Mouse (Mus musculus): Measurements from ENCODE around the gene Kcnk4. TPM values are rescaled to one million over a fixed set of nuclear protein-coding genes. Genes with fewer than 3 reads are reported as not detected.

Kcnk4 gene
- polyA plus RNA-seq, 1 experiment from 2014 or later: 0.85 TPM

DNA sequence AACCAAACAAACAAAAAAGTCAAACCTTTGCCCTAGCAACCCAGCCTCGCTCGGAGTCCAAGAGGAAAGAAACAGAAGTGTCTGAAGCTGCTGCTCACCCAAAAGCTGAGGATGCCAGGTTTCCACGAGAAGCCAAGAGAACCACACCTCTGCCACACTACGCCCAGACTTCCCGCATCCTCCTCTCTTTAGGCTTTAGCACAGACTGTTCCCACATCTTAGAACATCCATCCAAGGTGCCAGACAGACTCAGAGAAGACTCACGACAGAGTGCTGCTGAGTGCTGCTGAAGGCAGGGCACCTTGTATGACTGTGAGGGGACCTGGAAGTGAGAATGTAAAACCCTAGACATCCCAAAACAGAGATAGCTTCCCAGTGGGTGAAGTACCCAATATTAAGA lies 58.5 kb downstream of the Kcnk4 start:
- ATAC-seq (ENCODE audit: low FRiP score, low read depth): no peak
- no peaks in the 10 kb centered on the region for H3K36me3 ChIP-seq
- H3K4me2 ChIP-seq (replicated peaks): no peak overlapping the region
- WGBS: 86% methylated on average over 6 of the region's 6 CpGs
- no peak overlapping the region for H3K27ac ChIP-seq
- 0 out of 2 replicates have a peak, but pooled peaks cover 3% of the 10 kb centered on the region for H3K4me1 ChIP-seq
- H3K9ac ChIP-seq: no peak overlapping the region
- peaks cover 8% of the 10 kb centered on the region; the same call in 1 of the 2 replicates for H3K9me3 ChIP-seq
- H3K4me3 ChIP-seq: no peak overlapping the region
- no peaks in the 10 kb centered on the region for H3K27me3 ChIP-seq

DNA sequence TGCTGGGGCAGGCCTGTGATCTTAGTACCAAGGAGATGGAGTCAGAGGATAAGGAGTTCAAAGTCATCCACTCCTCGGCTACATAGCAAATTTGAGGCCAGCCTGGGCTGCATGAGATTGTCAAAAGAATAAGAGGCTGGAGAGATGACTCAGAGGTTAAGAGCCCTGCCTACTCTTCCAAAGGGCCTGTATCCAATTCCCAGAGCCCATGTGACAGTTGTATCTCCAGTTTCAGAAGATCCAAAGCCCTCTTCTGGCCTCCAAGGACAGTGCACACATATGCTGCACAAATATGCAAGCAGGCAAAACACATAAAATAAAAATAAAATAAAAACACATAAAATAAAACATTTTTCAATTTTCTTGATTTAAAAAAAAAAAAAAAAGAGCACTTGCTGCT lies 60.1 kb downstream of the Kcnk4 start:
- WGBS: 78% methylated on average over 1 of the region's 1 CpGs
- H3K9me3 ChIP-seq: no peaks in the 10 kb centered on the region
- no peak overlapping the region for H3K27ac ChIP-seq
- no peak overlapping the region for H3K4me3 ChIP-seq
- ATAC-seq (ENCODE audit: low FRiP score, low read depth): no peak
- H3K4me2 ChIP-seq (replicated peaks): no peak overlapping the region
- no peaks in the 10 kb centered on the region for H3K27me3 ChIP-seq
- peaks cover 10% of the 10 kb centered on the region for H3K4me1 ChIP-seq
- H3K36me3 ChIP-seq: no peaks in the 10 kb centered on the region
- no peak overlapping the region for H3K9ac ChIP-seq

Small RNAs within 50 kb of the gene (microRNA-seq; reads per million reads assigned to microRNA genes)
- not detected for gene Mir6990

Other genes starting within 250 kb of the Kcnk4 start
- gene Rps6ka4, start 93.9 kb downstream of the Kcnk4 start, polyA plus RNA-seq (2015; fragmentation: Nextera tagmentation; extraction: Ambion mirVana): 20.7 and 21.4 TPM in 2 replicates
- 1.1 and 1.2 TPM in 2 replicates for gene Ccdc88b, start 76.3 kb downstream of the Kcnk4 start, polyA plus RNA-seq (2015; fragmentation: Nextera tagmentation; extraction: Ambion mirVana)
- 165 and 176 TPM in 2 replicates for gene Trmt112, start 24.8 kb downstream of the Kcnk4 start, polyA plus RNA-seq (2015; fragmentation: Nextera tagmentation; extraction: Ambion mirVana)
- gene Prdx5, start 24.4 kb downstream of the Kcnk4 start, polyA plus RNA-seq (2015; fragmentation: Nextera tagmentation; extraction: Ambion mirVana): 223 and 235 TPM in 2 replicates
- gene Esrra, start 12.7 kb downstream of the Kcnk4 start, polyA plus RNA-seq (2015; fragmentation: Nextera tagmentation; extraction: Ambion mirVana): 8.3 and 8.5 TPM in 2 replicates
- gene Catsperz, start 9.1 kb downstream of the Kcnk4 start, polyA plus RNA-seq (2015; fragmentation: Nextera tagmentation; extraction: Ambion mirVana): 2.2 and 3.0 TPM in 2 replicates
- gene Bad, start 7.3 kb upstream of the Kcnk4 start, polyA plus RNA-seq (2015; fragmentation: Nextera tagmentation; extraction: Ambion mirVana): 73.4 and 87.0 TPM in 2 replicates
- gene Gpr137, start 8.0 kb upstream of the Kcnk4 start, polyA plus RNA-seq (2015; fragmentation: Nextera tagmentation; extraction: Ambion mirVana): 28.6 and 33.0 TPM in 2 replicates
- gene Ppp1r14b, start 40.5 kb upstream of the Kcnk4 start, polyA plus RNA-seq (2015; fragmentation: Nextera tagmentation; extraction: Ambion mirVana): 151 and 168 TPM in 2 replicates
- 36.8 and 40.0 TPM in 2 replicates for gene Plcb3, start 42.0 kb upstream of the Kcnk4 start, polyA plus RNA-seq (2015; fragmentation: Nextera tagmentation; extraction: Ambion mirVana)
- 84.5 and 89.3 TPM in 2 replicates for gene Fkbp2, start 46.0 kb upstream of the Kcnk4 start, polyA plus RNA-seq (2015; fragmentation: Nextera tagmentation; extraction: Ambion mirVana)
- gene Vegfb, start 53.1 kb upstream of the Kcnk4 start, polyA plus RNA-seq (2015; fragmentation: Nextera tagmentation; extraction: Ambion mirVana): 53.6 and 59.6 TPM in 2 replicates
- 22.2 and 25.9 TPM in 2 replicates for gene Dnajc4, start 58.1 kb upstream of the Kcnk4 start, polyA plus RNA-seq (2015; fragmentation: Nextera tagmentation; extraction: Ambion mirVana)
- gene Nudt22, start 61.6 kb upstream of the Kcnk4 start, polyA plus RNA-seq (2015; fragmentation: Nextera tagmentation; extraction: Ambion mirVana): 24.0 and 25.8 TPM in 2 replicates
- gene Trpt1, start 61.6 kb upstream of the Kcnk4 start, polyA plus RNA-seq (2015; fragmentation: Nextera tagmentation; extraction: Ambion mirVana): 11.9 and 13.6 TPM in 2 replicates
- 7.6 and 8.4 TPM in 2 replicates for gene Fermt3, start 85.0 kb upstream of the Kcnk4 start, polyA plus RNA-seq (2015; fragmentation: Nextera tagmentation; extraction: Ambion mirVana)
- 241 and 278 TPM in 2 replicates for gene Stip1, start 105.5 kb upstream of the Kcnk4 start, polyA plus RNA-seq (2015; fragmentation: Nextera tagmentation; extraction: Ambion mirVana)
- gene Macrod1, start 122.3 kb upstream of the Kcnk4 start, polyA plus RNA-seq (2015; fragmentation: Nextera tagmentation; extraction: Ambion mirVana): 12.3 and 13.3 TPM in 2 replicates
- gene Flrt1, start 171.2 kb upstream of the Kcnk4 start, polyA plus RNA-seq (2015; fragmentation: Nextera tagmentation; extraction: Ambion mirVana): 7.7 and 8.1 TPM in 2 replicates

Measured in limb, embryonic 13.5 days (tissue).